Mouse (Mus musculus) cerebellum, adult 11-12 months (tissue): ENCODE results near the gene Limch1.

Source experiments
- DNase-seq: peaks from one replicate; pipeline ENCODE4 v3.0.0; 2022

The Limch1 gene

GRCm38 (mm10) chr5:66941710-66942450, 196.3 kb downstream of the Limch1 start:
- DNase-seq = no peak

GRCm38 (mm10) chr5:66942922-66943321, 197.3 kb downstream of the Limch1 start:
- DNase-seq = no peak

GRCm38 (mm10) chr5:66943521-66943920, 197.9 kb downstream of the Limch1 start:
- DNase-seq = no peak

- DNase-seq = peak; percentile 55
Measured at GRCm38 (mm10) chr5:66947958-66948357, 202.3 kb downstream of the Limch1 start.

- no peak for DNase-seq
Measured at GRCm38 (mm10) chr5:66949098-66949692, 203.6 kb downstream of the Limch1 start.

GRCm38 (mm10) chr5:66953375-66953774, 207.7 kb downstream of the Limch1 start:
- DNase-seq = no peak

GRCm38 (mm10) chr5:66953971-66954644, 208.5 kb downstream of the Limch1 start:
- DNase-seq = peak; percentile 43

GRCm38 (mm10) chr5:66955245-66955644, 209.6 kb downstream of the Limch1 start:
- DNase-seq = no peak

GRCm38 (mm10) chr5:66957656-66958055, 212.0 kb downstream of the Limch1 start:
- DNase-seq = no peak

GRCm38 (mm10) chr5:66958118-66958517, 212.5 kb downstream of the Limch1 start:
- no peak for DNase-seq

GRCm38 (mm10) chr5:66959968-66960367, 214.3 kb downstream of the Limch1 start:
- no peak for DNase-seq

GRCm38 (mm10) chr5:66965442-66965841, 219.8 kb downstream of the Limch1 start:
- DNase-seq = no peak

- no peak for DNase-seq
Measured at GRCm38 (mm10) chr5:66967147-66967546, 221.5 kb downstream of the Limch1 start.

GRCm38 (mm10) chr5:66967646-66968045, 222.0 kb downstream of the Limch1 start:
- no peak for DNase-seq

- no peak for DNase-seq
Measured at GRCm38 (mm10) chr5:66968059-66968833, 222.6 kb downstream of the Limch1 start.

- no peak for DNase-seq
Measured at GRCm38 (mm10) chr5:66968925-66969711, 223.5 kb downstream of the Limch1 start.

- no peak for DNase-seq
Measured at GRCm38 (mm10) chr5:66975621-66976020, 230.0 kb downstream of the Limch1 start.

- DNase-seq = peak; percentile 23
Measured at GRCm38 (mm10) chr5:66979332-66980218, 233.9 kb downstream of the Limch1 start.

GRCm38 (mm10) chr5:66980862-66981261, 235.2 kb downstream of the Limch1 start:
- no peak for DNase-seq

GRCm38 (mm10) chr5:66983104-66983503, 237.5 kb downstream of the Limch1 start:
- DNase-seq = no peak

- no peak for DNase-seq
Measured at GRCm38 (mm10) chr5:66988926-66989325, 243.3 kb downstream of the Limch1 start.
